Mouse (Mus musculus): Measurements from ENCODE around the gene Snx29.
"Not testable (repeated sequence)": the region's sequence is repeated elsewhere in the genome, so short reads cannot be mapped to it uniquely, and the experiment has no call there.

Snx29 gene

GRCm38 (mm10) chr16:11496721-11497120, 174.0 kb downstream of the Snx29 start:
- DNase-seq (ENCODE audit: low spot score) = no peak

- DNase-seq (ENCODE audit: low spot score) = no peak
These were observed 177.4 kb downstream of the Snx29 start for GRCm38 (mm10) chr16:11500061-11500460.

- DNase-seq (ENCODE audit: low spot score) = no peak
These were observed 178.4 kb downstream of the Snx29 start for GRCm38 (mm10) chr16:11501138-11501537.

- DNase-seq (ENCODE audit: low spot score) = no peak
These were observed 178.9 kb downstream of the Snx29 start for GRCm38 (mm10) chr16:11501611-11502010.

GRCm38 (mm10) chr16:11504666-11505491, 182.2 kb downstream of the Snx29 start:
- DNase-seq (ENCODE audit: low spot score) = no peak

- peak; percentile 35 for DNase-seq (ENCODE audit: low spot score)
These were observed 182.9 kb downstream of the Snx29 start for GRCm38 (mm10) chr16:11505492-11506176.

- DNase-seq (ENCODE audit: low spot score) = no peak
These were observed 184.6 kb downstream of the Snx29 start for GRCm38 (mm10) chr16:11507188-11507731.

GRCm38 (mm10) chr16:11508341-11508740, 185.6 kb downstream of the Snx29 start:
- DNase-seq (ENCODE audit: low spot score) = no peak

- DNase-seq (ENCODE audit: low spot score) = no peak
These were observed 187.7 kb downstream of the Snx29 start for GRCm38 (mm10) chr16:11510416-11510815.

GRCm38 (mm10) chr16:11510854-11511253, 188.1 kb downstream of the Snx29 start:
- DNase-seq (ENCODE audit: low spot score) = no peak

GRCm38 (mm10) chr16:11511696-11512095, 189.0 kb downstream of the Snx29 start:
- DNase-seq (ENCODE audit: low spot score) = not testable (repeated sequence)

- no peak for DNase-seq (ENCODE audit: low spot score)
These were observed 194.0 kb downstream of the Snx29 start for GRCm38 (mm10) chr16:11516681-11517080.

- no peak for DNase-seq (ENCODE audit: low spot score)
These were observed 194.7 kb downstream of the Snx29 start for GRCm38 (mm10) chr16:11517385-11517784.

- DNase-seq (ENCODE audit: low spot score) = no peak
These were observed 196.2 kb downstream of the Snx29 start for GRCm38 (mm10) chr16:11518803-11519498.

GRCm38 (mm10) chr16:11526104-11526786, 203.5 kb downstream of the Snx29 start:
- DNase-seq (ENCODE audit: low spot score) = no peak

GRCm38 (mm10) chr16:11526996-11527395, 204.3 kb downstream of the Snx29 start:
- DNase-seq (ENCODE audit: low spot score) = no peak

GRCm38 (mm10) chr16:11530466-11531194, 207.9 kb downstream of the Snx29 start:
- no peak for DNase-seq (ENCODE audit: low spot score)

GRCm38 (mm10) chr16:11531441-11531840, 208.7 kb downstream of the Snx29 start:
- DNase-seq (ENCODE audit: low spot score) = no peak

GRCm38 (mm10) chr16:11532592-11532991, 209.9 kb downstream of the Snx29 start:
- peak; percentile 30 for DNase-seq (ENCODE audit: low spot score)

- DNase-seq (ENCODE audit: low spot score) = no peak
These were observed 210.7 kb downstream of the Snx29 start for GRCm38 (mm10) chr16:11533441-11533840.

- DNase-seq (ENCODE audit: low spot score) = no peak
These were observed 215.0 kb downstream of the Snx29 start for GRCm38 (mm10) chr16:11537663-11538062.

Data from ovary, postnatal 36 days (tissue).